ENCODE assay signal across 8 mouse cellular contexts in the genomic region with DNA sequence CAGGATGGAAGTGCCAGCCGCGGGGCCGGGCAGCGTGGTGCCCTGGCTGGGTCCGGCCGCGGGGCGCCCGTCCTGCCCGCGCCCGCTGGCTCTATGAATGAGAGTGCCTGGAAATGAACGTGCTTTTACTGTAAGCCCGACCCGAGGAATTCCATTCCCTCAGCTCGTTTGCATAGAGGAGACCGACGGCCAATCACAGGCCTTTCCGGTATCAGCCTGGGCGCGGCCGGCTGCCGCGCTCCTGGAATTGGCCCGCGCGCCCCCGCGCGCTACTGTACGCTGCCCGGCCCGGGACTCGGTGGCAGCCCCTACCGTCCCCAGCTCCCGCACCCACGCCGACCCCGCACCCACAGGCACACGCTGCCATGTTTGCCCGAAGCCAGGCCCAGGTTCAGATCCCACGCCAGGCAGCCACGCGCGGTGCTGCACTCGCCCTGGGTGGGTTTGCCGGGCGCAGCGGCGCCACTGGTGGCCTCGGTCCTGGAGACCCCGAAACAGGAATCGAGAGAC.
A peak's percentile ranks its signal among the peaks of the same experiment; 100 is the strongest.
DNase-seq lines count a peak whose midpoint lies in the region; ATAC-seq lines count a peak whose summit lies in the region.

No protein-coding gene starts in this region.

- no peaks in the 10 kb centered on the region for H3K36me3 ChIP-seq in intestine, embryonic 14.5 days (ENCODE audit: control insufficient read depth, insufficient read depth, low read length)
- no peaks in the 10 kb centered on the region for H3K36me3 ChIP-seq in liver, embryonic 16.5 days (ENCODE audit: control insufficient read depth, insufficient read depth)

- intact Hi-C loops in gastrocnemius, postnatal 36 days (cut with DNase I) = loop anchor here (5.0 kb wide), 4 partner anchors 90 to 755 kb away; no protein-coding TSS in a partner anchor

- peaks cover 76% of the 10 kb centered on the region for H3K27me3 ChIP-seq in intestine, embryonic 14.5 days (replicated peaks; ENCODE audit: control insufficient read depth, insufficient read depth, low read length)
- H3K27me3 ChIP-seq in liver, embryonic 16.5 days (ENCODE audit: control insufficient read depth, insufficient read depth, low read depth, low read length) = peaks cover 45% of the 10 kb centered on the region

- no peaks in the 10 kb centered on the region for H3K9me3 ChIP-seq in intestine, embryonic 14.5 days (ENCODE audit: control insufficient read depth, low read length)
- H3K9me3 ChIP-seq in liver, embryonic 16.5 days (replicated peaks; ENCODE audit: control insufficient read depth, low read length) = no peaks in the 10 kb centered on the region

- peak overlapping the region; percentile 19 for H3K27ac ChIP-seq in intestine, embryonic 14.5 days (ENCODE audit: low read depth)
- peak overlapping the region; percentile 85 for H3K27ac ChIP-seq in liver, embryonic 16.5 days (ENCODE audit: low read length)

- peak overlapping the region; percentile 53 for H3K9ac ChIP-seq in intestine, embryonic 14.5 days (ENCODE audit: low read length)
- peak overlapping the region; percentile 86 for H3K9ac ChIP-seq in liver, embryonic 16.5 days (ENCODE audit: low read depth, low read length)

- under 1% methylated on average over 53 of the region's 53 CpGs for WGBS in intestine, embryonic 14.5 days
- WGBS in liver, embryonic 16.5 days (ENCODE audit: insufficient replicate concordance) = under 1% methylated on average over 53 of the region's 53 CpGs

- DNase-seq in right cerebral cortex, postnatal 10 days (ENCODE audit: low spot score in 2 of 2) = peak; percentile 57 to 59
- no peak for DNase-seq in right cerebral cortex, adult 18-20 months
- DNase-seq in embryo, embryonic 10 days (ENCODE audit: low spot score) = peak; percentile 89
- DNase-seq in gastrocnemius, postnatal 36 days = peak; percentile 66 to 69
- DNase-seq in intestine, embryonic 14.5 days (ENCODE audit: low spot score) = peak; percentile 83
- DNase-seq in neural tube, embryonic 10.5 days (ENCODE audit: extremely low spot score, low spot score) = peak; percentile 79
- DNase-seq in testis, postnatal 14 days (ENCODE audit: low spot score) = peak; percentile 71

- H3K4me2 ChIP-seq in intestine, embryonic 14.5 days (ENCODE audit: low read length) = peak overlapping the region; percentile 99
- H3K4me2 ChIP-seq in liver, embryonic 16.5 days (ENCODE audit: low read depth, low read length) = peak overlapping the region; percentile 100

- ATAC-seq in intestine, embryonic 14.5 days (replicated peaks; ENCODE audit: low FRiP score, low TSS enrichment, low read depth) = peak; percentile 86
- ATAC-seq in liver, embryonic 16.5 days (ENCODE audit: low read depth) = peak; percentile 96

- peaks cover 21% of the 10 kb centered on the region; the same call in 1 of the 2 replicates for H3K4me1 ChIP-seq in intestine, embryonic 14.5 days (replicated peaks; ENCODE audit: control insufficient read depth, insufficient read depth, low read length)
- peaks cover 37% of the 10 kb centered on the region for H3K4me1 ChIP-seq in liver, embryonic 16.5 days (ENCODE audit: control insufficient read depth, low read depth, low read length)

- peak overlapping the region; percentile 52 for H3K4me3 ChIP-seq in intestine, embryonic 14.5 days (ENCODE audit: low read depth, low read length)
- peak overlapping the region; percentile 79 for H3K4me3 ChIP-seq in liver, embryonic 16.5 days (ENCODE audit: low read depth, low read length)
